Mouse (Mus musculus) olfactory bulb, adult 2 months (tissue): ENCODE results near the gene Slc7a5.

Experiments used
- CTCF ChIP-seq: fragments of 200-500 bp; IDR thresholded peaks from 2 replicates; pipeline ENCODE4 v1.5.1; 2012; ENCODE audit warnings: low read depth, mild to moderate bottlenecking, low read length, moderate library complexity; ENCODE audit not compliant: insufficient read depth
- POLR2A ChIP-seq: fragments of 200-500 bp; IDR thresholded peaks from 2 replicates; pipeline ENCODE4 v1.6.1; 2012; ENCODE audit warnings: mild to moderate bottlenecking, low read depth, low read length, moderate library complexity; ENCODE audit not compliant: insufficient read depth

- no peak for TF ChIP-seq CTCF
- no peak for TF ChIP-seq POLR2A
These were observed 51.3 kb downstream of the Slc7a5 start for GRCm38 (mm10) chr8:121856071-121856746.
